ENCODE assay signal across 8 mouse cellular contexts in genomic region chr16:91372577-91373472, GRCm38 (mm10). TPM values are rescaled to one million over a fixed set of nuclear protein-coding genes. Genes with fewer than 3 reads are reported as not detected.
DNase-seq lines count a peak whose midpoint lies in the region; ATAC-seq and TF ChIP-seq lines count a peak whose summit lies in the region.

TSS of gene Ifnar2 (plus strand) at chr16:91372783.

- peak within 1 kb of the TSS; percentile 95 for H3K4me3 ChIP-seq in forebrain, embryonic 10.5 days
- peak within 1 kb of the TSS; percentile 70 to 81 for H3K4me3 ChIP-seq in heart, embryonic 14.5 days (ENCODE audit: control insufficient read depth in 1 of 2, insufficient read depth in 1 of 2, low read depth in 1 of 2, low read length in 2 of 2)
- peak within 1 kb of the TSS; percentile 86 to 100 for H3K4me3 ChIP-seq in liver, embryonic 14.5 days (ENCODE audit: insufficient read depth in 1 of 2, low read depth in 2 of 2, low read length in 2 of 2)
- peak within 1 kb of the TSS; percentile 88 for H3K4me3 ChIP-seq in neural tube, embryonic 11.5 days (ENCODE audit: low read depth, low read length)
- H3K4me3 ChIP-seq in stomach, postnatal 0 days (ENCODE audit: low read depth, low read length), result peak within 1 kb of the TSS; percentile 72

- H3K9me3 ChIP-seq in forebrain, embryonic 10.5 days, result no peaks in the 10 kb centered on the region
- H3K9me3 ChIP-seq in heart, embryonic 14.5 days (ENCODE audit: control insufficient read depth, low read length), result no peaks in the 10 kb centered on the region
- no peaks in the 10 kb centered on the region for H3K9me3 ChIP-seq in liver, embryonic 14.5 days (ENCODE audit: control insufficient read depth, low read length)
- no peaks in the 10 kb centered on the region for H3K9me3 ChIP-seq in neural tube, embryonic 11.5 days (ENCODE audit: control insufficient read depth, low read length)
- no peaks in the 10 kb centered on the region for H3K9me3 ChIP-seq in stomach, postnatal 0 days (ENCODE audit: control insufficient read depth, low read length)

- H3K4me2 ChIP-seq in heart, embryonic 14.5 days (ENCODE audit: low read length), result peak within 1 kb of the TSS; percentile 64
- H3K4me2 ChIP-seq in liver, embryonic 14.5 days (ENCODE audit: low read depth), result peak within 1 kb of the TSS; percentile 96
- peak within 1 kb of the TSS; percentile 62 for H3K4me2 ChIP-seq in neural tube, embryonic 11.5 days (ENCODE audit: low read depth)
- peak within 1 kb of the TSS; percentile 71 for H3K4me2 ChIP-seq in stomach, postnatal 0 days (replicated peaks; ENCODE audit: low read depth)

- TF ChIP-seq CTCF in liver, embryonic 14.5 days (IDR thresholded peaks at IDR 0.05; ENCODE audit: low read depth), result no peak
- TF ChIP-seq CTCF in stomach, postnatal 0 days (IDR thresholded peaks at IDR 0.05; ENCODE audit: low read depth), result peak; percentile 24; the same call in 1 of the 2 replicates

- WGBS in forebrain, embryonic 10.5 days, result under 1% methylated on average over 62 of the region's 62 CpGs
- under 1% methylated on average over 60 of the region's 62 CpGs for WGBS in heart, embryonic 14.5 days
- WGBS in liver, embryonic 14.5 days (ENCODE audit: insufficient replicate concordance), result under 1% methylated on average over 62 of the region's 62 CpGs
- under 1% methylated on average over 62 of the region's 62 CpGs for WGBS in neural tube, embryonic 11.5 days
- WGBS in stomach, postnatal 0 days, result 1% methylated on average over 61 of the region's 62 CpGs

- no peaks in the 10 kb centered on the region for H3K27me3 ChIP-seq in forebrain, embryonic 10.5 days (ENCODE audit: poor library complexity, severe bottlenecking)
- H3K27me3 ChIP-seq in heart, embryonic 14.5 days (ENCODE audit: control insufficient read depth, insufficient read depth, low read length), result no peaks in the 10 kb centered on the region
- no peaks in the 10 kb centered on the region for H3K27me3 ChIP-seq in liver, embryonic 14.5 days (ENCODE audit: control insufficient read depth, insufficient read depth, low read length)
- no peaks in the 10 kb centered on the region for H3K27me3 ChIP-seq in neural tube, embryonic 11.5 days (ENCODE audit: control insufficient read depth, insufficient read depth, low read length)
- no peaks in the 10 kb centered on the region for H3K27me3 ChIP-seq in stomach, postnatal 0 days (ENCODE audit: control insufficient read depth, insufficient read depth, low read length)

- peaks cover 24% of the 10 kb centered on the region for H3K36me3 ChIP-seq in forebrain, embryonic 10.5 days (replicated peaks)
- H3K36me3 ChIP-seq in heart, embryonic 14.5 days (ENCODE audit: control insufficient read depth, insufficient read depth, low read length), result peaks cover 6% of the 10 kb centered on the region; the same call in 1 of the 2 replicates
- H3K36me3 ChIP-seq in liver, embryonic 14.5 days (replicated peaks; ENCODE audit: control insufficient read depth, insufficient read depth, low read depth), result peaks cover 15% of the 10 kb centered on the region
- H3K36me3 ChIP-seq in neural tube, embryonic 11.5 days (ENCODE audit: control insufficient read depth, insufficient read depth, low read length), result no peaks in the 10 kb centered on the region
- H3K36me3 ChIP-seq in stomach, postnatal 0 days (ENCODE audit: control insufficient read depth, insufficient read depth, low read length), result no peaks in the 10 kb centered on the region

- peak; percentile 81 for ATAC-seq in heart, embryonic 14.5 days (ENCODE audit: insufficient number of reproducible peaks, insufficient read depth, low FRiP score, low read depth)
- peak; percentile 95 for ATAC-seq in liver, embryonic 14.5 days (ENCODE audit: insufficient read depth)
- peak; percentile 90 for ATAC-seq in neural tube, embryonic 11.5 days (ENCODE audit: insufficient read depth, low FRiP score, low TSS enrichment)
- peak; percentile 83 for ATAC-seq in stomach, postnatal 0 days (ENCODE audit: low FRiP score, low TSS enrichment)

- DNase-seq in CD4-positive, CD25-positive, alpha-beta regulatory T cell, adult 2 months (ENCODE audit: low read depth, low spot score), result peak; percentile 78
- peak; percentile 73 for DNase-seq in brain, embryonic 18.5 days (ENCODE audit: low read depth, low spot score)
- peak; percentile 77 for DNase-seq in forebrain, embryonic 10.5 days (ENCODE audit: extremely low spot score, low spot score)
- DNase-seq in kidney, postnatal 14 days, result peak; percentile 90
- DNase-seq in liver, embryonic 14.5 days (ENCODE audit: low read depth in 3 of 3, low spot score in 3 of 3), result peak; percentile 81 to 88 (median 81)
- DNase-seq in neural tube, embryonic 11.5 days (ENCODE audit: low spot score), result peak; percentile 77
- DNase-seq in stomach, postnatal 0 days (ENCODE audit: low spot score), result peak; percentile 68

- peak within 1 kb of the TSS; percentile 83 for H3K9ac ChIP-seq in heart, embryonic 14.5 days (ENCODE audit: low read length)
- H3K9ac ChIP-seq in liver, embryonic 14.5 days (replicated peaks), result peak within 1 kb of the TSS; percentile 100
- H3K9ac ChIP-seq in neural tube, embryonic 11.5 days (ENCODE audit: low read length), result peak within 1 kb of the TSS; percentile 96
- H3K9ac ChIP-seq in stomach, postnatal 0 days (ENCODE audit: low read length), result peak within 1 kb of the TSS; percentile 83

- TF ChIP-seq EP300 in liver, embryonic 14.5 days (IDR thresholded peaks at IDR 0.05; ENCODE audit: low read depth), result peak; percentile 62; the same call in 1 of the 2 replicates
- TF ChIP-seq EP300 in stomach, postnatal 0 days (optimal IDR thresholded peaks at IDR 0.05), result no peak

- peak within 1 kb of the TSS; percentile 96 for H3K27ac ChIP-seq in forebrain, embryonic 10.5 days
- peak within 1 kb of the TSS; percentile 93 to 96 for H3K27ac ChIP-seq in heart, embryonic 14.5 days (replicated peaks in 1 of 2; ENCODE audit: control insufficient read depth in 1 of 2, insufficient read depth in 1 of 2, low read depth in 2 of 2, low read length in 2 of 2)
- H3K27ac ChIP-seq in liver, embryonic 14.5 days, result peak within 1 kb of the TSS; percentile 97
- peak within 1 kb of the TSS; percentile 92 for H3K27ac ChIP-seq in neural tube, embryonic 11.5 days (ENCODE audit: low read depth, low read length)
- peak within 1 kb of the TSS; percentile 91 for H3K27ac ChIP-seq in stomach, postnatal 0 days (replicated peaks)

- peaks cover 38% of the 10 kb centered on the region for H3K4me1 ChIP-seq in forebrain, embryonic 10.5 days
- H3K4me1 ChIP-seq in heart, embryonic 14.5 days (ENCODE audit: control insufficient read depth in 2 of 2, insufficient read depth in 2 of 2, low read length in 2 of 2), result peaks cover under 1 to 12% of the 10 kb centered on the region in 2 experiments
- H3K4me1 ChIP-seq in liver, embryonic 14.5 days (replicated peaks; ENCODE audit: control insufficient read depth in 2 of 2, insufficient read depth in 2 of 2, low read length in 1 of 2), result peaks cover 18 to 27% of the 10 kb centered on the region in 2 experiments
- peaks cover 2% of the 10 kb centered on the region; the same call in 1 of the 2 replicates for H3K4me1 ChIP-seq in neural tube, embryonic 11.5 days (ENCODE audit: control insufficient read depth, insufficient read depth, low read length)
- H3K4me1 ChIP-seq in stomach, postnatal 0 days (replicated peaks; ENCODE audit: control insufficient read depth, insufficient read depth), result no peaks in the 10 kb centered on the region

RNA-seq across cellular contexts. Expression of gene Ifnar2, which starts in this region (rescaled TPM):
- polyA plus RNA-seq in forebrain, embryonic 10.5 days (2016; fragmentation: Nextera tagmentation; extraction: Ambion mirVana), result 28.6 and 29.0 TPM in 2 replicates
- 57.4 and 59.2 TPM in 2 replicates for polyA plus RNA-seq in heart, embryonic 14.5 days (2014; fragmentation: Nextera tagmentation; extraction: Ambion mirVana)
- 23.0 and 33.1 TPM in 2 replicates for polyA plus RNA-seq in liver, embryonic 14.5 days (2012; rRNA removed)
- 68.4 and 74.4 TPM in 2 replicates for polyA plus RNA-seq in liver, embryonic 14.5 days (2014; fragmentation: Nextera tagmentation; extraction: Ambion mirVana)
- 30.0 and 32.9 TPM in 2 replicates for polyA plus RNA-seq in neural tube, embryonic 11.5 days (2014; fragmentation: Nextera tagmentation; extraction: Ambion mirVana)
- polyA plus RNA-seq in stomach, postnatal 0 days (2015; fragmentation: Nextera tagmentation; extraction: Ambion mirVana), result 29.4 and 33.4 TPM in 2 replicates

Comparison
In these comparisons a context has a peak if more than half of its experiments do, and no peak if none do; other contexts are left out.
1. Peak in every context shown above with its lines: DNase-seq, ATAC-seq, H3K4me3 ChIP-seq and H3K27ac ChIP-seq.